Mouse (Mus musculus): Measurements from ENCODE around the gene Baiap2l1.
"Not testable (repeated sequence)": the region's sequence is repeated elsewhere in the genome, so short reads cannot be mapped to it uniquely, and the experiment has no call there.

Gene Baiap2l1

DNA sequence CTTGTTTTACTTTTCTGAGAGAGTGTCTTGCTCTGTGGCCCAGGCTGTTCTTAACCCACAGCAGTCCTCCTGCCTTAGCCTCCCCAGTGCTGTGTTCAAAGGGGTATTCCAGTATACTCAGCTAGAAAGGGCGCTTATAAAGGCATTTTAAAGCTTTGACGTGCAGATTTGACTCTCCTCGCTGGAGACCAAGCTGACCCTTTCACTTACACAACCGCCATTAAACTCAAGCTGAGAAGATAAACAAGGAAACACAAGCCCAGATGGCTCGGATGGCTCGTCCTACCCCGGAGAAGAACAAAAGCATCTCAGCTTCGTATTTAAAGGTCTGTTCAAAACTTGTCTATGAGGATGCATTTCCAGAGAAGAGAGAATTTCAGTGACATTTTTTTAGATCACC lies 6.7 kb downstream of the Baiap2l1 start:
- DNase-seq (ENCODE audit: low spot score) = no peak

DNA sequence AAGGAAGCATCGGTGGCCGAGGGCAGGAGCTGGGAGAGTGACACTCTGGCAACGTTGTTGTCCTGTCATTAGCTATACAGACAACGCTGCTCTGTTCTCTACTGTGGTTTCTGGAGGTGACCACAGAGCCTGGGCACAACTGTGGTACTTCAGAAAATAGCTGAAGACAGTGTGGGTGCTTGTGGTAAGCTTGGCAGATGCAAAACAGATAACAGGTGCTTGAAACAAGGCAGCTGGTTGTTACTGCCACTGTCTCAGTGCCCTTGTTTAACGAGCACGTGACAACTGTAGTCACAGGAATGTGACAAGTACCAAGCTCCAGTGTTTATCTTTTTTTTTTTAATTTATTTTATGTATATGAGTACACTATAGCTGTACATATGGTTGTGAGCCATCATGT lies 13.3 kb downstream of the Baiap2l1 start:
- DNase-seq (ENCODE audit: low spot score) = no peak

DNA sequence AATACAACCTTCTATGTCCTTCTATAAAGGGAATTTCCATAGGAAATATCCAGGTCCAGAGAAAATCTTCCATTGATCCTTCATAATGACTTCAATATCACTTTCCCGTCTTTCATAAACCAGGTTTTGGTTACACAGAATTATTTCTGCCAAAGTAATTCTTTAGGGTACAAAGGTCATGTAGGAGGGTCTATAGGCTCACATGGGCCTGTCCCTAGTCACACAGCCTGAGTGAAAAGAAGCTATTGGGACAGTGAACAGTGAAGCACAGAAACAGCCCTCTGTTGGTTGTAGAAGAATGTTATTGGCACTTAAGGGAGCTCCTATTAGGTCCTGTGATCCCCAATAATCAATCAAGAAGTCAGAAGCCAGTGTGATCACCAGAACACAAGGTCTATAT lies 16.8 kb downstream of the Baiap2l1 start:
- no peak for DNase-seq (ENCODE audit: low spot score)

DNA sequence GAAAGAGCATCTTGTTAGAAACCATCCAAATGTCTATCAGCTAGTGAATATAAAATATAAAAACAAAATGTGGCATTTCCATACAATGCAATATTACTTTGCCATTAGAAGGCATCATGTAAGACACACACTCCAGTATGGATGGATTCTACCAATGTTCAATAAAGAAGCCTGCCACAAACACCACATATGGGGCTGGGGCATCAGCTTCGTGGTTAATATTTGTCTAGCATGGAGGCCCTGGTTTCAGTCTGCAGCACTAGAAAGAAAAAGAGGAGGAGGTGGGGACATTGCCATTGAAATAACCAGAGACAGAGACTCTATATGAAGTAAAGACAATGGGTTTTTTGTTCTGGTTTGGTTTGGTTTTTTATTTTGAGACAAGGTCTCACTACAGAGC lies 19.1 kb downstream of the Baiap2l1 start:
- no peak for DNase-seq (ENCODE audit: low spot score)

DNA sequence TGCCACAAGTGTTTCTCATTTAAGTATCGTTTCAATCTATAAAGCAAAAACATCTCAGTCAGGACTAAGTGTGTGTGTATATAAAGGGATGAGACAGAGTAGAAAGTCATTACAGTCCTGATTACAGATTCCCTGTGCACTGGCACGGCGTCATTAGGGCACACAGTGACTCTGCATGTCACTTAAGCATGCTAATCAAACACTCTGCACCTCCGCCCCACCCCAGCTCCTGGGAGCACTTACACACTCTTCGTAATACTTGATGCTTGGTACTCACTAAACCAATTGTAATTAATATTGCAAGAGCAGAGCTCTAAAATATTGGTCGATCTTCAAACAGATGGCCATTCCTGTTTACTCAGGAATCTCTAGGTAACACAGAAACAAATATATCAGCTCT lies 22.6 kb downstream of the Baiap2l1 start:
- DNase-seq (ENCODE audit: low spot score) = not testable (repeated sequence)

DNA sequence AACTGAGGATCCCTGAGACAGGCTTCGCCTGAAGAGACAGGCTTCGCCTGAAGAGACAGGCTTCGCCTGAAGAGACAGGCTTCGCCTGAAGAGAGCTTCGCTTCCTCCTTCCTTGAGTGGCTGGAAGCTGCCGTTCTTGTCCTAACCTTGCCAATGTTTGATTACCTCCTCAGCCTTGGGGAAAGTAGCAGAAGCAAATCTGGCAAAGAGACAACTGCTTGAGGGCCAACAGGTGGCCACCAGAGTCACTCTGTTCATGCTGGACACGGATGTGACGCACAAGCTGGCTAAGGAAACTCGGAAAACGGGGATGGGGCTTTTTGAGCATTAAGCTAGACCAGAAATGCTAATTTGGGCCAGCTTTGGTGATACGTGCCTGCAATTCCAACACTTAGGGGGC lies 23.9 kb downstream of the Baiap2l1 start:
- no peak for DNase-seq (ENCODE audit: low spot score)

DNA sequence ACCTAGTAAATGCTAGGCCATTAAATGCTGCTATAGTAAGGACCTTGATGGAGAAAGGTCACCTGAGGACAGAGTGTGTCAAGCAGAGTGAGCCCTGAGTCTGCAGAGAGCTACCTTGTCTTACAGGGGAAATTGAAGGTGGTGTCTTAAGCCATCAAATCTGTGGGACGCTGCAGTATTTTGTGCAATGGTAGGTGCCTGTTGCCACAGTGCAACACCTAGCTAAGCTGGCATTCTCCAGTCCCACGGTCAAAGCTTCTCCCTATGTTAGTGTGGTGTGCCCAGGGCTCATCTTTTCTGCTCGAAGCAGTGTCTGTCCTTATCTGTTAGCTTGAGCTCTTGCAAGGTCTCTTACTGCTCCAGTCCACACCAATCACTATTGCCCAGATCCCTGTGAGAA lies 35.2 kb downstream of the Baiap2l1 start:
- no peak for DNase-seq (ENCODE audit: low spot score)

DNA sequence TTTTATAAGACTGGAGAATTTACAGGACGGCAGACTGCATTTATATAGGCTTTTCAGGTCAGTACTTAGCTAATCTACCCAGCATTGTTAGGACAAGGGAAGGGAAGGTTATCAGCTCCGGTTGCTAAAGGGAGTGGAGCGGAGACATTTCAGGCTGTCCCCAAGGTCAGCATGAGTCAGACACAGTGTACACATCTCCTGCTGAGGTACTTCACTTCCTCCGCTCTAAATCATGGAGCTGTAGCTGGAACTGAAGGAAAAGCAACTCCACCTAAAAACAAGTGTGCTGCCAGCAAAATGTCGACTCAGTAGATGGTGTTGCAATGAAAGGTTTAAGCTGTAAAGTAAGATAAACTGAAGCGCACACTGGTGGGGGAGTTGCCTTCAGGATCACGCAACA lies 36.2 kb downstream of the Baiap2l1 start:
- no peak for DNase-seq (ENCODE audit: low spot score)

DNA sequence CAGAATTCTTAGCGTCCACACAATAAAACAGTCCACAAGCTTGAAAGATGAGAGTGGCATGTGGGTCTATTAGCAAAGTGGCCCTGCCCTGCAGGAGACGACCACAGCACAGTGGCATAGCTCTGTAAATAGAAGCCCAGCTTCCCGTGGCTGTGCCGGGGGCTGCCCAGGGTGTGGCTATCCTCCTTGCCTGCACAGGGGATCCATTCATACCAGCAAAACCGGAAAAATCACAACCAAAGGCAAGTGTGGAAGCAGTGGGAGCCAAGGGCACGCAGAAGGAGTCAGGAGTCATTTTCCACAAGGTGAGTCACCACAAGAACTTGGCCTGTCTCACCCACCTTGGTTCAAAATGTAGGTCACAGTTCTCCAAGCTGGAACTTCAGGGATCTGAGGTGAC lies 39.6 kb downstream of the Baiap2l1 start:
- no peak for DNase-seq (ENCODE audit: low spot score)

DNA sequence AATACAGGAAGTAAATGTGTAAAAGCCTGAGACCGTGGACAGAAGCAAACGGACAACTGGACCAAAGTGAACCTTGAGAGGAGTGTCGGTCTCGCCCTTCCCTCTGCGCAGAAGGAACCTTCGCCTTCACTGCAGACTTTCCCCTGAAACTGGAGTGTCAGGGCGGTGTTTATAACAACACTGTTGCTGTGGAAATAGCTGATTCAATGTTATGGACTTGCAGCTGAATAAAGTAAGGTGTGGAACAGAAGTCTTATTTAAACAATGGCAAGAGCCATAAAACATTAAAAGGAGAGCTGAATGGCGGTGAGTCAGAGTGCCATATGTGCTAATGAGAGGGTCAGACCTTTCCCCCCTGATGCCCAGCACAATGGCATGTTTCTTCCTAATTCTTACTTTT lies 40.5 kb downstream of the Baiap2l1 start:
- no peak for DNase-seq (ENCODE audit: low spot score)

DNA sequence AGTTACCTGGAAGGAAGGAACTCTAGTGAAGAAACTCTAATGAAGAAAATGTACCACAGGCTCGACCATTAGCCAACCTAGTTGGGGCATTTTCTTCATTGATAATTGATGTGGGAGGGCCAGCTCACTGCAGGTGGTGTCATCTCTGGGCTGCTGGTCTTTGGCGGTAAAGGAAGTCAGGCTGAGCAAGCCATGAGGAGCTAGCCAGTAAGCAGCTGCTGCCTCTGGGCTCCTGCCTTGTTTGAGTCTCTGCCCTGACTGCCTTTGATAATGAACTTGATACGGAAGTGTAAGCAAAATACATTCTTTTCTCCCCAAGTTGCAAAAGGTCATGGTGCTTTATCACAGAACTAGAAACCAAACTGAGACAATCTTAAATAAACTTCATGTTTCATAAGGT lies 41.5 kb downstream of the Baiap2l1 start:
- DNase-seq (ENCODE audit: low spot score) = no peak

DNA sequence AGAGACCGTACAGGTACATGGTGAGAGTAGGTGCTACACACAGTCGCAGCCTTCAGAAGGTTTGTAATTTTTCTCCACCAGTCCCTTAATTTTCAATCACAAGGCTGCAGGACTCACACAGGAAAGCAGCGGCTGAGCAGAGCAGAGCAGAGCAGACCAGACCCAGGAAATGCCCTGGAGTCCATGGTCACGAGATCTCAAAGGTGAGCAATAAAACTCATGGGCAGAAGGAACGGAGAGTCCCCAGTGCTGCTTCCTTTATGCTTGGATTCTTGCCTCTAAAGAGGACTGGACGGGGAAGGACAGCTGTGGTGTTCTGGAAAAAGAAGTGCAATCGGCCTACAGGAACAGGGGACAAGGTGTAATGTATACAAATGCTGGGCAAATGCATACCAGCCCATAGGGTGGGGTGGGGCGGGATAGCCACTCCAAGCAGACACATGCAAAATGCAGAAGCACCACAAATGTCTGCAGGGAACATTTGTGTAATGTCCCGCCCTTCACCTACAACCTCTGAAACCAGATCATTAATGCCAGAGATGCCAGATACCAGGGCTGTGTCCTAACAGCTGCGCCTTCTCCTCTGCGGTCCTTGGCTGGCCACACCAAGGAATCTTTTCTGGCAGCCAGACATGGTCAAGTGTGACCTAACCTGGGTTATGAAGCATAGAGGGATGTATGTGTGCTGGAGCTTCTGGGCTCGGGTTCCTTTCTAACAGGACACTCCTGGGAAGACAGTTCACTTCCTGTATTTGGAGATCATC lies 43.0 kb downstream of the Baiap2l1 start:
- DNase-seq (ENCODE audit: low spot score) = no peak

DNA sequence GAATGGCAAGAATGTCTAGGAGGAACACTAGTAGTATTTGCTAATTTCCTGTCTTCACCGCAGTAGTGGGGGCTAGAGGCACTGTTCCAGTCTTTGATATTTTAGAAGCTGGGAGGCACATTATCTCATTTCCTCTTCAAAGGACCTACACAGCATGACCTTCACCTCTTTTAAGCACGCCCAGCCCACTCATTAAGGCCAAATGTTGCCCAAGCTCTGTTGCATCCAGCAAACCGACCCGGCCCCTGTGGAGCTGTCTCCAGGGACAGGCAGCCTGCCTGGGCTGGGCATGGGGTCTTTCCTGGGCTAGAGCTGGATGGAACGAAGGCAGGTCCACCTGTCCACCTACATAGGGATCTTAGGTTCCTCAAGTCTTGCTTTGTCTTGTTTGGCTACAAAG lies 44.6 kb downstream of the Baiap2l1 start:
- no peak for DNase-seq (ENCODE audit: low spot score)

DNA sequence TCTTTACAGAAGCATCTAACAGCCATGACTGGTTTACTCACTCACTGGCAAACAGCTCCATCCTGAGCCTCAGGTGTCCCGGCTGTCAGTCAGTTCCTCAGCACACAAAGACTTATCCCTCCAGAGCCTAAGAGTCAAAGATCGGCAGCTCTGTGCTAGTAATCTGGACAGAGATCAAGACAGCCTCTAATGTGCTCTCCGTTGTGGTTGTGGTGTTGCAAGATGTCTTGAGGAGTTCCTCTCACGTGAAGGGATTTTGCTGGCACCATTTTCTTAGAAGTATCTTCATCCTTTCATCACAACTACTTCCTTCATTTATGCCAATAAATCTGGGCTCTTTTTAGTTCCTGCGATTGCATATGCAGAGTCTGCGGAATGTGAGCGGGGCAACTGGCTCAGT lies 45.7 kb downstream of the Baiap2l1 start:
- DNase-seq (ENCODE audit: low spot score) = no peak

DNA sequence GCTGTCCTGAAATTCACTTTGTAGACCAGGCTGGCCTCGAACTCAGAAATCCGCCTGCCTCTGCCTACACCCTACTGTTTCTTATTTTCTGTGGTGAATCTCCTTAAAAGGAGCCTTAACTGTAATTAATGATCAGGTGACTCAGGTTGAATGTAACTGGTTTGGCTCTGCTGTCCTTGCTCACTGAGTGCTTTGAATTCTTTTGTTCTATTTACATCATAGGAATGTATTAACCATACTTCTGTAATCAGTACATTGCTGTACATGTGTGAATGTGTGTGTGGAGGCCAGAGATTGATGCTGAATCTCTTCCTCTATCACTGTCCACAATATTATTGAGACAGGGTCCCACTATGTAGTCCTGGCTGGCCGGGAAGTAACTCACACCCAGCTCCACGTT lies 49.0 kb downstream of the Baiap2l1 start:
- no peak for DNase-seq (ENCODE audit: low spot score)

DNA sequence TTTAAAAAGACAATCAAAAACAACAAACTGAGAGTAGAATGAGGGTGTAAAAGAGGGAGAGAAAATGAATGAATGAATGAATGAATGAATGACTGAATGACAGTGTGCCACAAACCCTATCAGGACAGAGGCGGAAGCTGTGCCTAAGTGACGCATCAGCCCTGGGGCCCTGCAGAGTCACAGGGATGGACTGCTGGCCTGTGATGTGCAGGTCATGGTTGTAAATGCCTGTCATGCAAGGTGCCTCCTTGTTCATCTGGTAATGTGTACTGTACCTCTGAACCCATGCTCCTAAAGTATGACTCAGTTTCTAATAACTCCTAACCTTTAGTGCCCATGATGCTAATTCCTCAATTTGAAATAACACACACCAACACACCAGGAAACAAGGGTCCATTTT lies 54.8 kb downstream of the Baiap2l1 start:
- no peak for DNase-seq (ENCODE audit: low spot score)

DNA sequence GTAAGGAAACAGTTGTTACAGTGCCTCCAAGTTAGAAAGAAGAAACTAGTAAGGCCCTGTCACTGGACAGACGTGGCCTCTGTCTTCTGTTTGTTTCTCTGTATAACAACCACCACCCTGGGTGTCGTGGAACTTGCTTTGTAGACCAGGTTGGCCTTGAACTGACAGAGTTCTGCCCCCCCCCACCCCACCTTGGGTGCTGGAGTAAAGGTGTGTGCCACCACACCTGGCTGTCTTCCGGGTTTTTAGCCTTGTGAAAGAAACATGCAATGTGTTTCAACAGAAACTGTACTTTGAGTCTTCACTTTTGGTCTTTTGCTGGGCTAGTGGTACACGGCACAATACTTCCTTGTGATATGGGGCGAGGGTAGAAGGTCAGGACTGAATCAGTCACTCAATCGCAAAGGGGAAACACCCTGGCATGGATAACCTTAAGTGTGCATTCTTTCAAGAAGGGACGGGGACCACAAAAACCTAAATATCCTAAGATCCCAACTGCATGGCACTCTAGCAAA lies 61.8 kb downstream of the Baiap2l1 start:
- DNase-seq (ENCODE audit: low spot score) = no peak

DNA sequence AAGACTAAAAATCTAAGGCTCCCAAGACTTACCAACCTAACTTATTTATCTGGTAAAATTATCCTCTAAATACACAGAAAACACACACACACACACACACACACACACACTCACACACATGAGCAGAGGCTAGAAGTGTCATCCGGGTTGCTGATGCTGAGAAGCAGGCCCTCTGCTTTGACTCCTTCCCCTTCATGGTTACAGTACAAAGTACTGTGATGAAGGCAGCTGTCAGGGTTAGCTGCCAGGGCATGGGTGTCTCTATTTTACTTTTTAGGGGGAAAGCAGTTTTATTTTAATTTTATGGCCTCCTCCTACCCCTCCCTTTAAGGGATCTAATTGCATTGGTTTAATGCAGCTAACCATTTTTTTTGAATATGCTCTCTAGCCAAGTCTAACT lies 62.6 kb downstream of the Baiap2l1 start:
- DNase-seq (ENCODE audit: low spot score) = no peak

DNA sequence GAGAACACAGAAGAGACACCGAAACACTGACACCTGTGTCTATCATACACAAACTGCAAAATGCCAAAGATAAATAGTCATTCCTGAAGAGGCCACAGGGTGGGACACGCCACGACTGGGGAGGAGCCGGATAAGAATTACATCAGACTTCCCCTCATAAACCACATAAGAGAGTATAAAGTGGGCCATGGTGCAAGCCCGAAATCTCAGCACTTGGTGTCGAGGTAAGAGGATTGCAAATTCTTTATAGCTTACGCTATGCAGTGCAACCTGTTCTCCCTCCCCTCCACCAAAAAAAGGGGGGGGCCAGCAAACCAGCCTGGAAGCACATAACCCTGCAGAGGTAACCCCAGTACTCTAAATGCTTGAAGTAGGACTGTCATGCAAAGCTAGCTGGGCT lies 63.0 kb downstream of the Baiap2l1 start:
- DNase-seq (ENCODE audit: low spot score) = no peak

DNA sequence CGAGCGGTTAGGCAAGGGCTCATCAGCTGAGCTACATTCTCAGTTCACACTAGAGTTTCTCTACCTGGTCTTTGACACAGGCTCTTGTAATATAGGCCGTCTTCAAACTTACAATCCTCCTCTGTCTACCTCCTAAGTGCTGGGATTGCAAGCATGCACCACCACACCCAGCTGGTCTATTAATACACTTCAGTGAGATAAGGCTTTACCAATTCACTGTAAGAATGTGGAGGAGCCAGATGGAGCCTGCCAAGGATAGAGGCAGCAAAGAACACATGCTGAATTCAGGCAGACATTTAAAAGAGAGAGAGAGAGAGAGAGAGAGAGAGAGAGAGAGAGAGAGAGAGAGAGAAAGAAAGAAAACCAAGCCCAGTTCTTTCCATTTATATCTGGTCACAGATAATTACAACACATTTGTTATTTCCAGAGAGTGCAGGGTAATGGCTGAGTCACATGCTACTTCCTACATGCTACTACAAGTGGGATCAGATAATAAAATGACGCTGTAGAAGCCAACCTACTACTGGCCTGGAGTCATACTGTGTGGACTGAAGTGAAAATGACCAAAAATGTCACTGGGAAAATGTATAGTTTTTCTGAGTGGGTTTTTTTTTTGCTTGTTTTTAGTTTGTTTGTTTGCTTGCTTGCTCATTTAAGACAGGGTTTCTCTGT lies 68.0 kb downstream of the Baiap2l1 start:
- DNase-seq (ENCODE audit: low spot score) = no peak

DNA sequence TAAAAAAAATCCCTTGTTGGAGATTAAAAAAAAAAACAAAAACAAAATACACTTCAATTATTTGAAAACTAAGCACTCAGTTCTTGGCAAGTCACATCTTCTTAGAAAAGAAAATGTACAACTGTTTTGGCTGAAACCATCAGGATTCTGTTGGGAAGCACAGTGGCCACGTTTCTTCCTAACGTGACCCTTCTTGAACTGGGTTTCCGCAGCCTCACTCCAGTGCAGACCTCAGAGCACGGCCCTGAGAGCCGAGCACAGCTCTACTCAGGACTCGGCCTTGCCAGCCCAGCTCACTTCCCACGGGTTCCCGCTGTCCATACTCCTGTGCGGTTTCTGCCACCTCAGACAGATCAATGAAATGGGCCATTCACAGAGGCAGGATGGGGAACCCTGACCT lies 69.5 kb downstream of the Baiap2l1 start:
- DNase-seq (ENCODE audit: low spot score) = no peak

DNA sequence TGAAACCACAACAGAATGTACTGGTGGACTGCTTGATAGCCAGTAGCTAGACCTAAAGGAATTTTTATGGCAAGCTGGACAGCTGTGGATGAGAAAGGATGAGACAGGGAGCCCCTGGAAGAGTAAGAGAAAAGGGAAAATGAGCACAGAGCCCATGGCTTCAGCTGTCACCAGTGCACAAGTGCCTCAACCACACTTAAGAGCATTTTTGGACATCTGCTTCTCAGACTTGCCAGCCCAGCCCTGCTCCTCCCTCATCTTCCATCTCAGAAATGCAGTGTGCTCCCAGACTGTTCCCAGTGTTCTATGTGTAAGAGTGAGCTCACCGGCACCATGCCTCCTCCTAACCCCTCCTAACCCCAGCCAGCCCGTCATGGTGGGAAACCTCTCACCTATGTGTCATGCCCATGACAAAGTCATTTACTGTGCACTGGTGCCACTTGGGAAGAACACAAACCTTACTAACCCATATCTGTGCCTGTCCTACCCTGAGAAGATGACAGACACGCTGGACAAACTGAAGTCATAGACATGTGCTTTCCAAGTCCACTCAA lies 70.6 kb downstream of the Baiap2l1 start:
- DNase-seq (ENCODE audit: low spot score) = no peak

DNA sequence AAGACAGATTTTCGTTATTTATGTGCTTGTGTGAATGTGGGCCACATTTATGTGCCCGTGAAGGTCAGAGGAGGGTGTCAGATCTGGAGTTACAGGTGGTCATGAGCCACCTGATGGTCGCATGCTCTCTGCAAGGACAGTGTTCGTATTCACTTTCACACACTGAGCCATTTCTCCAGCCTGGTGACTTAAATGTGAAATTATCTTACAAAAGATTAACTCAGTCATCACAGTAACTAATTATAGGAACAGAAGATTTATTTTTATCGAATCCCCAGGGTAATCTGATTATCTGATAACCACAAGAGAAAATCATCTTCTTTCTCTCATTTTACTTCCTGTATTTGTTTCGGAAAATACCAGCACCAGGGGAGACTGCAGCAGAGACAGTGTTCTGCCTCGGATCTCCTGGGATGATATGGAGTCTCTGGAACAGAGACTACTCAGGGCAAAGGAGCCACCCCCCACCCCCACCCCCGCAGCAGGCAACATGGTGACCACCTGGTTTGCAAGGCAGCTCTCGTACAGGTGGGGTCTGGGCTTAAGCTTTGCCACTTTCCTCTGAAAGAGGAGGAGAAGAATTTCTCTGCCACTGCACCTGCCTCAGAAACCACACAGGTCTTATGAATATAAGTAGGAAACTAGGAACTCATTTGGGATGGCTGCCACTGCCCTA lies 71.2 kb downstream of the Baiap2l1 start:
- no peak for DNase-seq (ENCODE audit: low spot score)

Data from urinary bladder, postnatal 10 days (tissue).